Mouse (Mus musculus) spleen, adult 2 months (tissue): Measurements from ENCODE around the gene Auts2.

Experiments
- CTCF ChIP-seq: fragments of 200-500 bp; IDR thresholded peaks from 2 replicates; pipeline ENCODE4 v1.5.1; 2011; ENCODE audit warnings: mild to moderate bottlenecking, inconsistent platforms; ENCODE audit not compliant: insufficient read depth, insufficient read length, insufficient replicate concordance; ENCODE audit errors: extremely low read depth
- POLR2A ChIP-seq: fragments of 200-500 bp; IDR thresholded peaks from 2 replicates; pipeline ENCODE4 v1.6.1; 2011; ENCODE audit warnings: low read depth, low read length, inconsistent platforms

- TF ChIP-seq CTCF: no peak
- no peak for TF ChIP-seq POLR2A
These were observed 1109.9 kb downstream of the Auts2 start for GRCm38 (mm10) chr5:131433291-131433690.
